Mouse (Mus musculus) brain, embryonic 14.5 days (tissue): ENCODE data around the gene Smc5.

Experiments
- CTCF ChIP-seq: fragments of 200-500 bp; IDR thresholded peaks from 2 replicates; pipeline ENCODE4 v1.5.1; 2012; ENCODE audit warnings: inconsistent platforms, mild to moderate bottlenecking, moderate library complexity, borderline replicate concordance; ENCODE audit not compliant: insufficient read depth, insufficient read length; ENCODE audit errors: extremely low read depth
- POLR2A ChIP-seq: fragments of 200-500 bp; IDR thresholded peaks from 2 replicates; pipeline ENCODE4 v1.6.1; 2012; ENCODE audit warnings: mild to moderate bottlenecking, inconsistent platforms, borderline replicate concordance; ENCODE audit not compliant: poor library complexity, insufficient read depth, insufficient read length, severe bottlenecking; ENCODE audit errors: extremely low read depth

DNA sequence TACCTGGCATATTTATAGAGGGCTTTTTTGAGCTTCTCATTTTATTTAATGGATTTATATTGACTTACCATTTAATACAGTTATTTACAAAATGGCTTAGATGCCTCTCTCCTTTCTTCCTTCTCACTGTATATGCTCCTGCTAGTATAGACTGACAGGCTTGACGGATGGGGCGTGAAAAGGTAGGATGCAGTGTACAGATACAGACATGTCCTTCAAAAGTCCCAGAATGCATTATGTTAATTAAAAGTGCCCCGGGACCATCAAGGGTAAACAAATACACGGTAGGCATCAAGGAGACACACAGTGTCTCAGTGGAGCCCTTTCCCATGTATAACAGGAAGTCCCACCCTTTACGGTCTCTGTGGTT lies 44.3 kb upstream of the Smc5 start:
- TF ChIP-seq POLR2A (no peak), CTCF (no peak)
